Comparison of ENCODE assay signal across 8 mouse cellular contexts in genomic region chr8:83331567-83331898, GRCm38 (mm10). TPM values are rescaled to one million over a fixed set of nuclear protein-coding genes. Genes with fewer than 3 reads are reported as not detected.
DNase-seq lines count a peak whose midpoint lies in the region; ATAC-seq and TF ChIP-seq lines count a peak whose summit lies in the region.

No protein-coding gene starts in this region.

- H3K4me2 ChIP-seq in neural tube, embryonic 12.5 days (replicated peaks): peak overlapping the region; percentile 82

- peak overlapping the region; percentile 71 for H3K9ac ChIP-seq in neural tube, embryonic 12.5 days

- H3K36me3 ChIP-seq in kidney, adult 2 months (ENCODE audit: control insufficient read depth, insufficient read depth, low read length): no peaks in the 10 kb centered on the region
- H3K36me3 ChIP-seq in neural tube, embryonic 12.5 days: peaks cover 10% of the 10 kb centered on the region

- H3K27ac ChIP-seq in kidney, adult 2 months (ENCODE audit: insufficient read depth, low read depth, low read length): no peak overlapping the region
- no peak overlapping the region for H3K27ac ChIP-seq in neural tube, embryonic 12.5 days

- H3K4me3 ChIP-seq in kidney, adult 2 months (ENCODE audit: insufficient read depth, low read depth, low read length): peak overlapping the region; percentile 99
- H3K4me3 ChIP-seq in neural tube, embryonic 12.5 days: peak overlapping the region; percentile 66

- DNase-seq in heart, adult 18-20 months: peak; percentile 16 to 50
- no peak for DNase-seq in heart, adult 11 months
- peak; percentile 31 for DNase-seq in cerebellum, adult 11-12 months
- peak; percentile 11 to 24 for DNase-seq in frontal cortex, postnatal 10 days (ENCODE audit: low spot score in 2 of 2)
- DNase-seq in kidney, adult 2 months: peak; percentile 14
- DNase-seq in liver: peak; percentile 29
- no peak for DNase-seq in ovary, postnatal 10 days (ENCODE audit: low spot score)

- no peak for TF ChIP-seq CTCF in kidney, adult 2 months (conservative IDR thresholded peaks at IDR 0.05; ENCODE audit: insufficient read depth, insufficient read length, low read depth, low read length)

- H3K27me3 ChIP-seq in kidney, adult 2 months (replicated peaks; ENCODE audit: control insufficient read depth, insufficient read depth, low read length): no peaks in the 10 kb centered on the region
- H3K27me3 ChIP-seq in neural tube, embryonic 12.5 days (replicated peaks): no peaks in the 10 kb centered on the region

- H3K9me3 ChIP-seq in neural tube, embryonic 12.5 days: no peaks in the 10 kb centered on the region

- TF ChIP-seq POLR2A in kidney, adult 2 months (IDR thresholded peaks at IDR 0.05; ENCODE audit: low read depth, low read length): no peak

- peaks cover 5% of the 10 kb centered on the region; the same call in 1 of the 2 replicates for H3K4me1 ChIP-seq in kidney, adult 2 months (ENCODE audit: control insufficient read depth, insufficient read depth, low read length)
- peaks cover 4% of the 10 kb centered on the region; the same call in 1 of the 2 replicates for H3K4me1 ChIP-seq in neural tube, embryonic 12.5 days

- 13% methylated on average over 7 of the region's 7 CpGs for WGBS in kidney, adult 2 months
- WGBS in neural tube, embryonic 12.5 days: 10% methylated on average over 7 of the region's 7 CpGs

- ATAC-seq in neural tube, embryonic 12.5 days (ENCODE audit: low FRiP score, low read depth): peak; percentile 22

RNA-seq across cellular contexts. Expression of gene Elmod2, which starts 0.8 kb away (rescaled TPM):
- total RNA-seq in heart, adult 18-20 months (2021): 1 to 10 TPM; 8.4 to 8.9 TPM
- polyA plus RNA-seq in kidney, adult 2 months (2012; rRNA removed): 3.6 and 4.1 TPM in 2 replicates
- polyA plus RNA-seq in neural tube, embryonic 12.5 days (2016; fragmentation: Nextera tagmentation; extraction: Ambion mirVana): 23.3 and 24.4 TPM in 2 replicates

RNA-seq across cellular contexts. Expression of gene Mgat4d, which starts 16.7 kb away (rescaled TPM):
- not detected for total RNA-seq in heart, adult 18-20 months (2021)
- not detected in 2 replicates for polyA plus RNA-seq in kidney, adult 2 months (2012; rRNA removed)
- not detected in 2 replicates for polyA plus RNA-seq in neural tube, embryonic 12.5 days (2016; fragmentation: Nextera tagmentation; extraction: Ambion mirVana)

RNA-seq across cellular contexts. Expression of gene Ucp1, which starts 41.4 kb away (rescaled TPM):
- 100 to 1,000 TPM in 1 of 2 experiments, 1 to 10 TPM in 1; 1.1 to 108 TPM for total RNA-seq in heart, adult 18-20 months (2021)
- 255 and 374 TPM in 2 replicates for polyA plus RNA-seq in kidney, adult 2 months (2012; rRNA removed)
- polyA plus RNA-seq in neural tube, embryonic 12.5 days (2016; fragmentation: Nextera tagmentation; extraction: Ambion mirVana): 0.15 TPM in 2 replicates

RNA-seq across cellular contexts. Expression of gene Clgn, which starts 58.1 kb away (rescaled TPM):
- total RNA-seq in heart, adult 18-20 months (2021): not detected
- polyA plus RNA-seq in kidney, adult 2 months (2012; rRNA removed): 0.03 and 0.06 TPM in 2 replicates
- 7.0 and 8.0 TPM in 2 replicates for polyA plus RNA-seq in neural tube, embryonic 12.5 days (2016; fragmentation: Nextera tagmentation; extraction: Ambion mirVana)

Comparison
In these comparisons a context has a peak if more than half of its experiments do, and no peak if none do; other contexts are left out.
1. DNase-seq: peak in heart, adult 18-20 months (2 of 2), cerebellum, adult 11-12 months (single experiment), frontal cortex, postnatal 10 days (2 of 2), kidney, adult 2 months (single experiment) and liver (single experiment); none in heart, adult 11 months (single experiment) and ovary, postnatal 10 days (single experiment).
2. RNA of gene Ucp1, which starts 41.4 kb away (polyA plus RNA-seq): 255 to 374 TPM in kidney, adult 2 months; 0.15 TPM in neural tube, embryonic 12.5 days; every median in the first group is over 100 times any median in the second.